Mouse (Mus musculus): Measurements from ENCODE around the gene Tbxa2r. TPM values are rescaled to one million over a fixed set of nuclear protein-coding genes. Genes with fewer than 3 reads are reported as not detected.

The Tbxa2r gene
- total RNA-seq, 2 experiments from 2014 or later = 1.1 to 2.1 TPM

- intact Hi-C loops (cut with DNase I) = no loop called here
- DNase-seq (ENCODE audit: extremely low spot score in 1 of 2, low spot score in 2 of 2) = peak in 1 of 2 experiments; percentile 57
Observed at GRCm38 (mm10) chr10:81297845-81298244, 30.7 kb upstream of the Tbxa2r start.

GRCm38 (mm10) chr10:81298369-81299100 is 30.0 kb upstream of the Tbxa2r start:
- intact Hi-C loops (cut with DNase I) = no loop called here
- peak in 1 of 2 experiments; percentile 48 for DNase-seq (ENCODE audit: extremely low spot score in 1 of 2, low spot score in 2 of 2)

- DNase-seq (ENCODE audit: extremely low spot score in 1 of 2, low spot score in 2 of 2) = no peak
- intact Hi-C loops (cut with DNase I) = no loop called here
Observed at GRCm38 (mm10) chr10:81299585-81300351, 28.8 kb upstream of the Tbxa2r start.

GRCm38 (mm10) chr10:81300352-81300907 is 28.1 kb upstream of the Tbxa2r start:
- no peak for DNase-seq (ENCODE audit: extremely low spot score in 1 of 2, low spot score in 2 of 2)
- intact Hi-C loops (cut with DNase I) = no loop called here

- intact Hi-C loops (cut with DNase I) = no loop called here
- no peak for DNase-seq (ENCODE audit: extremely low spot score in 1 of 2, low spot score in 2 of 2)
Observed at GRCm38 (mm10) chr10:81301321-81301720, 27.2 kb upstream of the Tbxa2r start.

- no peak for DNase-seq (ENCODE audit: extremely low spot score in 1 of 2, low spot score in 2 of 2)
- intact Hi-C loops (cut with DNase I) = no loop called here
Observed at GRCm38 (mm10) chr10:81302288-81302687, 26.2 kb upstream of the Tbxa2r start.

GRCm38 (mm10) chr10:81302781-81303218 is 25.7 kb upstream of the Tbxa2r start:
- intact Hi-C loops (cut with DNase I) = no loop called here
- DNase-seq (ENCODE audit: extremely low spot score in 1 of 2, low spot score in 2 of 2) = peak in 1 of 2 experiments; percentile 69

GRCm38 (mm10) chr10:81303258-81303657 is 25.3 kb upstream of the Tbxa2r start:
- no peak for DNase-seq (ENCODE audit: extremely low spot score in 1 of 2, low spot score in 2 of 2)
- intact Hi-C loops (cut with DNase I) = no loop called here

GRCm38 (mm10) chr10:81303761-81304160 is 24.8 kb upstream of the Tbxa2r start:
- intact Hi-C loops (cut with DNase I) = no loop called here
- no peak for DNase-seq (ENCODE audit: extremely low spot score in 1 of 2, low spot score in 2 of 2)

GRCm38 (mm10) chr10:81304597-81305238 is 23.8 kb upstream of the Tbxa2r start:
- DNase-seq (ENCODE audit: extremely low spot score in 1 of 2, low spot score in 2 of 2) = peak in 1 of 2 experiments; percentile 69
- intact Hi-C loops (cut with DNase I) = no loop called here

GRCm38 (mm10) chr10:81305663-81306062 is 22.9 kb upstream of the Tbxa2r start:
- no peak for DNase-seq (ENCODE audit: extremely low spot score in 1 of 2, low spot score in 2 of 2)
- intact Hi-C loops (cut with DNase I) = no loop called here

GRCm38 (mm10) chr10:81306173-81306668 is 22.3 kb upstream of the Tbxa2r start:
- DNase-seq (ENCODE audit: extremely low spot score in 1 of 2, low spot score in 2 of 2) = no peak
- intact Hi-C loops (cut with DNase I) = no loop called here

- DNase-seq (ENCODE audit: extremely low spot score in 1 of 2, low spot score in 2 of 2) = peak in 1 of 2 experiments; percentile 38
- intact Hi-C loops (cut with DNase I) = no loop called here
Observed at GRCm38 (mm10) chr10:81306837-81307682, 21.5 kb upstream of the Tbxa2r start.

GRCm38 (mm10) chr10:81309571-81309970 is 19.0 kb upstream of the Tbxa2r start:
- no peak for DNase-seq (ENCODE audit: extremely low spot score in 1 of 2, low spot score in 2 of 2)
- intact Hi-C loops (cut with DNase I) = no loop called here

- DNase-seq (ENCODE audit: extremely low spot score in 1 of 2, low spot score in 2 of 2) = no peak
- intact Hi-C loops (cut with DNase I) = no loop called here
Observed at GRCm38 (mm10) chr10:81313581-81313980, 14.9 kb upstream of the Tbxa2r start.

GRCm38 (mm10) chr10:81314201-81314600 is 14.3 kb upstream of the Tbxa2r start:
- intact Hi-C loops (cut with DNase I) = no loop called here
- DNase-seq (ENCODE audit: extremely low spot score in 1 of 2, low spot score in 2 of 2) = no peak

- no peak for DNase-seq (ENCODE audit: extremely low spot score in 1 of 2, low spot score in 2 of 2)
Observed at GRCm38 (mm10) chr10:81315587-81315986, 12.9 kb upstream of the Tbxa2r start.

GRCm38 (mm10) chr10:81316338-81317060 is 12.0 kb upstream of the Tbxa2r start:
- DNase-seq (ENCODE audit: extremely low spot score in 1 of 2, low spot score in 2 of 2) = no peak
- intact Hi-C loops (cut with DNase I) = no loop called here

More at GRCm38 (mm10) chr10:81315587-81315986, 12.9 kb upstream of the Tbxa2r start:
- intact Hi-C loops (cut with DNase I) = no loop called here
